Mouse (Mus musculus) E14TG2a.4 (cell line): ENCODE results near the gene Pipox.

Experiments used
- H3K27me3 ChIP-seq: 2 replicates; pipeline ENCODE4 v1.6.1; 2014; ENCODE audit warnings: low read length, control low read depth; ENCODE audit not compliant: insufficient read depth
- H3K36me3 ChIP-seq: 2 replicates; pipeline ENCODE4 v1.6.1; 2014; ENCODE audit warnings: low read length, control low read depth; ENCODE audit not compliant: insufficient read depth
- H3K4me1 ChIP-seq: replicated peaks from 2 replicates; pipeline ENCODE4 v1.6.1; 2014; ENCODE audit warnings: low read depth, low read length, control low read depth
- H3K4me3 ChIP-seq: replicated peaks from 2 replicates; pipeline ENCODE4 v1.5.1; 2014; ENCODE audit warnings: mild to moderate bottlenecking, low read length
- H3K9me3 ChIP-seq: 2 replicates; pipeline ENCODE4 v1.6.1; 2014; ENCODE audit warnings: low read length, control low read depth
- CTCF ChIP-seq: conservative IDR thresholded peaks from 2 replicates; pipeline ENCODE4 v1.5.1; 2014; ENCODE audit warnings: low read length
- NANOG ChIP-seq: IDR thresholded peaks from 2 replicates; pipeline ENCODE4 v1.6.1; 2014; ENCODE audit warnings: borderline replicate concordance, low read length, mixed read lengths
- POU5F1 ChIP-seq: IDR thresholded peaks from 2 replicates; pipeline ENCODE4 v1.6.1; 2014; ENCODE audit warnings: low read length, borderline replicate concordance

Pipox gene

GRCm38 (mm10) chr11:77916741-77917140 is 22.8 kb upstream of the Pipox start:
- no peak for TF ChIP-seq POU5F1
- TF ChIP-seq CTCF: no peak
- no peak for TF ChIP-seq NANOG
- Histone ChIP-seq H3K4me3 (peak overlapping the region; percentile 50; the same call in 1 of the 2 replicates), H3K27me3 (peaks cover 20% of the 10 kb centered on the region), H3K36me3 (no peaks in the 10 kb centered on the region), H3K9me3 (no peaks in the 10 kb centered on the region), H3K4me1 (peaks cover 62% of the 10 kb centered on the region)

GRCm38 (mm10) chr11:77914598-77915260 is 20.8 kb upstream of the Pipox start:
- Histone ChIP-seq H3K36me3 (no peaks in the 10 kb centered on the region), H3K4me3 (peak overlapping the region; percentile 70), H3K27me3 (peaks cover 12% of the 10 kb centered on the region), H3K9me3 (no peaks in the 10 kb centered on the region), H3K4me1 (peaks cover 69% of the 10 kb centered on the region)
- TF ChIP-seq NANOG: no peak
- no peak for TF ChIP-seq CTCF
- no peak for TF ChIP-seq POU5F1

DNA sequence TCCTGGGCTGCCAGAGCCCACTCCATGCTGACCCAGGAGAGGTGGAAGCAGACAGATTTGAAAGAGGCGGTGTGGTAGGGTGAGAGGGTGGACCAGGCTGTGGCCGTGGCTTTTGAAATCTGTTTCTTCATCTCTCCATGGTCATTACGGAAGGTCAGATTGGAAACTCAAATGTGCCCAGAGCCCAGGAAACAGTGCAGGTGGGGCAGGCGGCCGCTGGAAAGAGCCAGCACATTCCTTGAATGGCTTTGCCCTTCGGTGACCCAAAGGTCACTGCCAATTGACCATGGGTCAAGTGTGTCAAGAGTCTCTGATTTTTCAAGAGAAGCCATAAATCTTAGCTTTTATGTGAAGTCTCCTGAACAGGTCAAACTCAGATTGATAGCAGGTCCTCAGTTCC is 19.6 kb upstream of the Pipox start:
- Histone ChIP-seq H3K4me1 (peaks cover 77% of the 10 kb centered on the region), H3K36me3 (no peaks in the 10 kb centered on the region), H3K4me3 (peak overlapping the region; percentile 18; the same call in 1 of the 2 replicates), H3K9me3 (no peaks in the 10 kb centered on the region), H3K27me3 (peaks cover 6% of the 10 kb centered on the region; the same call in 1 of the 2 replicates)
- TF ChIP-seq NANOG (no peak), POU5F1 (no peak), CTCF (no peak)

GRCm38 (mm10) chr11:77909776-77910175 is 15.9 kb upstream of the Pipox start:
- peaks cover 6% of the 10 kb centered on the region; the same call in 1 of the 2 replicates for H3K27me3 ChIP-seq
- TF ChIP-seq POU5F1: no peak
- TF ChIP-seq NANOG: no peak
- no peak for TF ChIP-seq CTCF
- H3K4me3 ChIP-seq: no peak overlapping the region
- peaks cover 64% of the 10 kb centered on the region for H3K4me1 ChIP-seq
- no peaks in the 10 kb centered on the region for H3K36me3 ChIP-seq
- H3K9me3 ChIP-seq: no peaks in the 10 kb centered on the region

DNA sequence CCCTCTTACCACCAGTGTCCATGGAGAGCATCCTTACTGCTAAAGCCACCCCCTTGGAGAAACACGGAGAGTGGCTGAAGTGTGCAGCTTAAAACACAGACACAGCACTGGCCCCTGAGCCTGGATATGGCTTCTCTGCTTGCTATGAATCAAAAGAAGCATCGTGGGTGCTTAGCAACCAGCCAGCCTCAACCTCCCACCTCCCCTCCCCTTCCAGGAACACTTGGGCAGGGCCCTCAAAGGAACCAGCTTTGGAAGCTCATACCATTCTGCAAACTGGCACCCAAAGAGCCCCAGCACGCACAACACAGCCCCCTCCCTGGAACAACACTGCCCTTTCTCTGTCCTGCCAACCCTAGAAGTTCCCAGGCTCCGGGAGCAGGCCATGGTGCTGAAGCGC is 15.5 kb upstream of the Pipox start:
- Histone ChIP-seq H3K27me3 (peaks cover 6% of the 10 kb centered on the region; the same call in 1 of the 2 replicates), H3K4me1 (peaks cover 65% of the 10 kb centered on the region), H3K4me3 (no peak overlapping the region), H3K36me3 (no peaks in the 10 kb centered on the region), H3K9me3 (no peaks in the 10 kb centered on the region)
- no peak for TF ChIP-seq POU5F1
- no peak for TF ChIP-seq CTCF
- no peak for TF ChIP-seq NANOG

DNA sequence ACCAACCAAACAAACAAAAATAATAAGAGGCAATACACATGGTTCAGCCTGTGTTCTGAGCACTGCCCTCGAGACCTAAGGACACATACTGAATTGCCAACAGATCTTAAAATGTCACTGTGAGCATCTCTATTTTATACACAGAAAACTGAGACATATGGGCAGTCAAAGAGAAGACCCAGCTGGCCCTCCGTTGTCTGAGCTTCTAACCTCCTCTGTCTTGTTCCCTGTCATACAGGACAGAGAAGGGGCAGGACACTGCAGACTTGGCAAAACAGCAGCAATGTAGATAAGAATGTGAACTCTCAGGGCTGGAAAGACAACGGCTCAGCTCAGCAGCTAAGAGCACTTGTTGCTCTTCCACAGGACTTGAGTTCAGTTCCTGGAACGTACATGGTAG is 14.6 kb upstream of the Pipox start:
- no peak for TF ChIP-seq POU5F1
- TF ChIP-seq NANOG: no peak
- no peak for TF ChIP-seq CTCF
- H3K9me3 ChIP-seq: no peaks in the 10 kb centered on the region

DNA sequence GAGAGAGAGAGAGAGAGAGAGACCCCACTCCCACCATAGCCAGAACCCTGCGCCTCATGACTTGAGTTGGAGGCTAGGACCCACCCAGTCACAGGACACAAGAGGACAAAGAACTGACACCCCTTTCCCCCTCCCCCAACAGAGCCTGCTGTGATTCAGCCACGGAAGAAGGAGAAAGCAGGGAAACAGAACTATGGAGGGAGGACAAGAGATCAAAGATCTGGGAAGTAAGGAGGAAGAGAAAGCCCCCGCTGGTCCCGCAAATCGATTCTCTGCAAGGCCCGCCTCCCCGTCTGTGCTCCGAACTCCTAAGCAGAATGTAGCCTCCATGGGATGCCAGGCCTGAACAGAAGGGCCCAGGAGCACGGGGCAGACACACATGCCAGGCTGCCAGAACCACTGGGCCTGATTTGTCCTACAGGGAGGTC is 12.9 kb upstream of the Pipox start:
- Histone ChIP-seq H3K9me3 (no peaks in the 10 kb centered on the region), H3K36me3 (no peaks in the 10 kb centered on the region)
- TF ChIP-seq NANOG (no peak), CTCF (no peak), POU5F1 (no peak)

More for the DNA sequence above, 14.6 kb upstream of the Pipox start:
- Histone ChIP-seq H3K36me3 (no peaks in the 10 kb centered on the region), H3K4me3 (no peak overlapping the region), H3K27me3 (no peaks in the 10 kb centered on the region), H3K4me1 (peaks cover 65% of the 10 kb centered on the region)

GRCm38 (mm10) chr11:77906097-77906687 is 12.3 kb upstream of the Pipox start:
- Histone ChIP-seq H3K27me3 (no peaks in the 10 kb centered on the region), H3K4me3 (peak overlapping the region; percentile 79), H3K36me3 (no peaks in the 10 kb centered on the region), H3K4me1 (peaks cover 71% of the 10 kb centered on the region), H3K9me3 (no peaks in the 10 kb centered on the region)
- no peak for TF ChIP-seq NANOG
- TF ChIP-seq POU5F1: no peak
- no peak for TF ChIP-seq CTCF

More for the DNA sequence above, 12.9 kb upstream of the Pipox start:
- Histone ChIP-seq H3K4me3 (peak overlapping the region; percentile 79), H3K4me1 (peaks cover 65% of the 10 kb centered on the region), H3K27me3 (no peaks in the 10 kb centered on the region)

DNA sequence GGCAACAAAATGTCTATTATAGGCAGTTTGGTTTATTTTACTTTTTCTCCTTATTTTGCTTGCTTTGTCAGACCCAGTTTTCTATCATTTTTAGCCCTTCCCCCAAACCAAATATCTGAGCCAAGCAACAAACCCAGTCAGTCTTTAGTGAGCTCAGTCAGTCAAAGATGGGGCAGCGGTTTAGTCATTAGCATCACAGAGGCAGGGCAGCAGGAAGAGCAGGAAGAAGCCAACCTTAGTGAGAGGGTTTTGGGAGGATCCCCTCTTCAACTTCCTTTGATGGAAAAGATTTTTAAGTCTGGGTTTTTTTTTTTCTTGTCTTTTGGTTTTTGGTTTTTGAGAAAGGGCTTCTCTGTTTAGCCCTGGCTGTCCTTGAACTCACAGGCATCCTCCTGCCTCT is 10.8 kb upstream of the Pipox start:
- peak; percentile 64; the same call in 1 of the 2 replicates for TF ChIP-seq POU5F1
- no peak for TF ChIP-seq CTCF
- no peaks in the 10 kb centered on the region for H3K36me3 ChIP-seq
- H3K4me1 ChIP-seq: peaks cover 78% of the 10 kb centered on the region
- peak overlapping the region; percentile 79 for H3K4me3 ChIP-seq
- no peaks in the 10 kb centered on the region for H3K9me3 ChIP-seq
- H3K27me3 ChIP-seq: no peaks in the 10 kb centered on the region

- Histone ChIP-seq H3K9me3 (no peaks in the 10 kb centered on the region), H3K27me3 (no peaks in the 10 kb centered on the region), H3K4me3 (peak overlapping the region; percentile 79), H3K4me1 (peaks cover 76% of the 10 kb centered on the region), H3K36me3 (no peaks in the 10 kb centered on the region)
- TF ChIP-seq NANOG (no peak), POU5F1 (no peak), CTCF (0 out of 2 replicates have a peak, but pooled peaks have one; percentile 4)
Observed at GRCm38 (mm10) chr11:77903761-77904160, 9.9 kb upstream of the Pipox start.
